22 mouse cellular contexts compared by ENCODE assay signal in the genomic region with DNA sequence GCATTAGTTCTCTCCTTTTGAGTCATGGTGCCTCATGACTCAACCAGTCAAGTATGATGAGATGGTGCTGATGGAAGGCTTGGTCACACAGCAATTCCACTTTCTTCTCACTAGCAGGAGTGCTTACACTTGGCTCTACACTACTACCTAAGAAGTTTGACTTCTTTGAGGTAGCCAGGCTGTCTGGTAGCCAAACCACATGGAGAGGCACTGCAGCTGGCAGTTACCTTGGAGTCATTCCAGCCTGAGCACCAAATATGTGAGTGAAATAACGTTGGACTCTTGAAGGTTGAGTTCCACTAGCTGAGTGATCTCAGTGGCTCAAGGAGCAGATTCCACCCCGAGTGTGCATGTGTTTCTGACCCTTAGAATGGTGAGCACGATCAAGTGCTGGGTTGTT. TPM values are rescaled to one million over a fixed set of nuclear protein-coding genes. Genes with fewer than 3 reads are reported as not detected.
A peak's percentile ranks its signal among the peaks of the same experiment; 100 is the strongest.
DNase-seq lines count a peak whose midpoint lies in the region; ATAC-seq and TF ChIP-seq lines count a peak whose summit lies in the region.
"Had no signal": no experiment of that assay in that cellular context is flagged by ENCODE, and none has a peak within 500 bp of the region (broad histone marks: within the 10 kb centered on the region; RNA-seq: fewer than 3 reads in every experiment).

No protein-coding gene starts in this region.

- intact Hi-C loops in heart, postnatal 36 days (cut with DNase I), result no loop called here

- POLR2A ChIA-PET in Patski (lab: Charles Lee), result interaction anchor here (1.2 kb wide), 1 partner anchor 14 kb away, joined by 5 read pairs; no protein-coding TSS in a partner anchor

- no peaks in the 10 kb centered on the region for H3K27me3 ChIP-seq in C2C12 (ENCODE audit: control insufficient read depth, insufficient read depth, insufficient read length)
- no peaks in the 10 kb centered on the region for H3K27me3 ChIP-seq in Patski
- H3K27me3 ChIP-seq: heart, embryonic 15.5 days; hindbrain, embryonic 15.5 days; limb, embryonic 15.5 days; megakaryocyte, embryonic 14.5 days; midbrain, embryonic 13.5 days; neural tube, embryonic 12.5 days had no signal

- CTCF ChIA-PET in Patski (lab: Charles Lee), result interaction anchor here (1.5 kb wide), 1 partner anchor 12 kb away, joined by 5 read pairs; no protein-coding TSS in a partner anchor

- peaks cover 1% of the 10 kb centered on the region for H3K79me3 ChIP-seq in C2C12 (ENCODE audit: low read depth)

- peaks cover 18% of the 10 kb centered on the region for H3K79me2 ChIP-seq in C2C12 (ENCODE audit: control insufficient read depth, insufficient read depth)

- no peak for ATAC-seq in Patski
- ATAC-seq: activated CD4-positive, CD25-positive, alpha-beta regulatory T cell, adult 4 months; forebrain, embryonic 16.5 days; midbrain, embryonic 13.5 days had no signal

- TF ChIP-seq CTCF in C2C12 (IDR thresholded peaks at IDR 0.05; ENCODE audit: control insufficient read depth, insufficient read depth, insufficient read length), result no peak
- TF ChIP-seq CTCF in Patski (IDR thresholded peaks at IDR 0.05), result no peak

- no peaks in the 10 kb centered on the region for H3K36me3 ChIP-seq in C2C12 (ENCODE audit: control insufficient read depth, insufficient read depth)
- H3K36me3 ChIP-seq: forebrain, embryonic 10.5 days; heart, embryonic 15.5 days; hindbrain, embryonic 15.5 days; limb, embryonic 15.5 days; midbrain, embryonic 13.5 days; neural tube, embryonic 12.5 days had no signal

- in situ Hi-C loops in Patski (cut with MboI; ENCODE audit: low pct_unique_long_range_greater_than_20kb), result no loop called here

- H3ac ChIP-seq in C2C12 (ENCODE audit: control insufficient read depth, insufficient read length, low read depth), result no peak overlapping the region

- no peak overlapping the region for H3K4me3 ChIP-seq in C2C12 (ENCODE audit: insufficient read depth, poor library complexity, severe bottlenecking)
- H3K4me3 ChIP-seq: forebrain, embryonic 10.5 days; heart, embryonic 15.5 days; hindbrain, embryonic 15.5 days; limb, embryonic 15.5 days; megakaryocyte, embryonic 14.5 days; midbrain, embryonic 13.5 days; neural tube, embryonic 12.5 days had no signal

- peak; percentile 32 for DNase-seq in kidney, adult 9 months
- DNase-seq in kidney, postnatal 14 days, result no peak
- DNase-seq in Patski (ENCODE audit: low read depth, low spot score), result peak; percentile 50
- DNase-seq in lung, postnatal 10 days, result peak; percentile 11
- no peak for DNase-seq in heart, postnatal 36 days
- no peak for DNase-seq in right cerebral cortex, postnatal 36 days (ENCODE audit: low spot score in 2 of 2)
- no peak for DNase-seq in embryo, embryonic 10.5 days (ENCODE audit: low spot score)
- DNase-seq: adrenal gland, postnatal 14 days; cerebellum, adult 8-10 months; cerebellum, postnatal 36 days; right cerebral cortex, postnatal 25 days; thymus, postnatal 14 days had no signal

TF ChIP-seq in C2C12, 6 proteins besides CTCF, POLR2A, EP300 and RAD21:
- TF ChIP-seq MAX (IDR thresholded peaks at IDR 0.05), result peak; percentile 75
- no peak for TF ChIP-seq FOSL1 (IDR thresholded peaks at IDR 0.05; ENCODE audit: insufficient read depth, low read length, poor library complexity, severe bottlenecking)
- no peak for TF ChIP-seq USF1 (IDR thresholded peaks at IDR 0.05; ENCODE audit: low read depth)
- no peak for TF ChIP-seq CEBPB (IDR thresholded peaks at IDR 0.05; ENCODE audit: low read depth)
- TF ChIP-seq MYOD1 (IDR thresholded peaks at IDR 0.05; ENCODE audit: control insufficient read depth, insufficient read length, low read depth), result peak; percentile 3
- no peak for TF ChIP-seq MYOG (IDR thresholded peaks at IDR 0.05; ENCODE audit: control insufficient read depth, extremely low read depth, insufficient read length)

RNA-seq across cellular contexts. Expression of a gene that starts 57.8 kb away (rescaled TPM):
- polyA plus RNA-seq in C2C12 (2012; fragmentation: generic; extraction: Trizol) (36.0 TPM), Patski (2021) (122 TPM)
- total RNA-seq in heart, postnatal 36 days (2021), result 10 to 100 TPM; 31.6 to 37.3 TPM

RNA-seq across cellular contexts. Expression of a gene that starts 57.8 kb away (rescaled TPM):
- polyA plus RNA-seq in C2C12 (2012; fragmentation: generic; extraction: Trizol) (1.3 TPM), Patski (2021) (11.3 TPM)
- total RNA-seq in heart, postnatal 36 days (2021), result 1 to 10 TPM; 3.2 to 3.4 TPM

Comparison
In these comparisons a context has a peak if more than half of its experiments do, and no peak if none do; other contexts are left out.
1. DNase-seq: peak in kidney, adult 9 months (single experiment), Patski (single experiment) and lung, postnatal 10 days (single experiment); none in kidney, postnatal 14 days (single experiment), heart, postnatal 36 days (0 of 2), right cerebral cortex, postnatal 36 days (0 of 2) and embryo, embryonic 10.5 days (single experiment).